Mouse (Mus musculus) embryonic fibroblast, embryonic 13.5 days (primary cell): ENCODE data around the gene Rap2c. TPM values are rescaled to one million over a fixed set of nuclear protein-coding genes. Genes with fewer than 3 reads are reported as not detected.

Source experiments
- H3K27ac ChIP-seq: 2 replicates; pipeline ENCODE4 v1.5.1; 2012; ENCODE audit warnings: low read length, control low read depth, inconsistent platforms; ENCODE audit not compliant: insufficient read depth
- H3K4me1 ChIP-seq: 2 replicates; pipeline ENCODE4 v1.6.1; 2011; ENCODE audit warnings: low read length; ENCODE audit not compliant: control insufficient read depth, insufficient read depth
- H3K4me3 ChIP-seq: 2 replicates; pipeline ENCODE4 v1.5.1; 2011; ENCODE audit warnings: mild to moderate bottlenecking, control low read depth, low read length; ENCODE audit not compliant: insufficient read depth
- CTCF ChIP-seq: IDR thresholded peaks from 2 replicates; pipeline ENCODE4 v1.5.1; 2011; ENCODE audit warnings: mild to moderate bottlenecking, control low read depth, low read length, moderate library complexity, borderline replicate concordance; ENCODE audit not compliant: insufficient read depth
- POLR2A ChIP-seq: IDR thresholded peaks from 2 replicates; pipeline ENCODE4 v1.6.1; 2011; ENCODE audit warnings: low read depth, mild to moderate bottlenecking, control low read depth, low read length, moderate library complexity
- polyA plus RNA-seq: library from polyadenylated mRNA; stranded (reverse); fragments of >200 nt; gene quantifications from 2 replicates; pipeline ENCODE4 v1.2.4, GENCODE M21; 2011; ENCODE audit warnings: low read depth; ENCODE audit not compliant: missing spikeins, insufficient read length

The Rap2c gene
- 46.9 and 50.2 TPM in 2 replicates for polyA plus RNA-seq

- TF ChIP-seq POLR2A (peak; percentile 52), CTCF (no peak)
- peak within 1 kb of the TSS; percentile 97 for H3K27ac ChIP-seq
- H3K4me1 ChIP-seq = peaks cover 4% of the 10 kb centered on the region; the same call in 1 of the 2 replicates
- H3K4me3 ChIP-seq = peak within 1 kb of the TSS; percentile 91
Measured at GRCm38 (mm10) chrX:51017851-51018785, at the start of gene Rap2c. TSS of gene Rap2c (minus strand) at chrX:51018018.

DNA sequence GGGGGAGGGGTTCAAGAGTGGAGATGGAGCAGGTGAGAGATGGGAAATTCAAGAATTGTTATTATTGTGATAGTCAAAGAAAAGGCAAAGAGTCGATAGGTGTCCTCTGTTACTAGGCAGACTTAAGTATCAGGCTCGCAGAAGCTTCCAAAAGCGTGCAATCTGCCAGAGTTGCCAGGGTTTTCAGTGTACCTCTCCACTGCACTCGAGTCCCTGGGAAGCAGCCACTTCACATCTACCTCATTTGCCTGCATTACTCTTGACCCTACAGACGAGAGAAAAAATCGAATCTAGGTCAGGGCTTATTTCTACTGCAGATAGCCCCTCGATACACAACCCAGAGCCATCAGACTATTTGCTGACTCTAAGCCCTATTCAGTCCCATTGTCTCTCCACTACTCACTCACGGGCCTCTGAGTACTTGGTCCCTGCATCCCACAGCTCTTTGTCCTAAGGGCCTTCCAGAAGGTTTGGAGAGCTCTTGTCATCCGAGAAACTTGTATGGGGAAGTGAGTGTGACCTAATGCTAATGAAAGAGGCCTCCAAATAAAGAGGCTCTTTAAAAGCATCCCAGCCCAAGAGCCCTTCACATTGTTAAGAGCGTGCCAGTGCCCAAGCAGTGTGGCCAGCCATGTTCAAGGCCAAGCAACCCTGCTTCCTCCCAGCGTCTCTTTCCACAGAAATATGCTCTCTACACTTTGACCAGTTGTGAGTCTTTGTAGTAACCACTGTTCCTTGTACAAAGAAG, 48.9 kb upstream of the Rap2c start:
- no peaks in the 10 kb centered on the region for H3K4me1 ChIP-seq
- no peak overlapping the region for H3K27ac ChIP-seq
- no peak overlapping the region for H3K4me3 ChIP-seq
- no peak for TF ChIP-seq CTCF
- no peak for TF ChIP-seq POLR2A

- H3K4me3 ChIP-seq = no peak overlapping the region
- no peaks in the 10 kb centered on the region for H3K4me1 ChIP-seq
- TF ChIP-seq CTCF (peak; percentile 38; the same call in 1 of the 2 replicates), POLR2A (no peak)
- H3K27ac ChIP-seq = no peak overlapping the region
Measured at GRCm38 (mm10) chrX:51065773-51066172, 48.0 kb upstream of the Rap2c start.

DNA sequence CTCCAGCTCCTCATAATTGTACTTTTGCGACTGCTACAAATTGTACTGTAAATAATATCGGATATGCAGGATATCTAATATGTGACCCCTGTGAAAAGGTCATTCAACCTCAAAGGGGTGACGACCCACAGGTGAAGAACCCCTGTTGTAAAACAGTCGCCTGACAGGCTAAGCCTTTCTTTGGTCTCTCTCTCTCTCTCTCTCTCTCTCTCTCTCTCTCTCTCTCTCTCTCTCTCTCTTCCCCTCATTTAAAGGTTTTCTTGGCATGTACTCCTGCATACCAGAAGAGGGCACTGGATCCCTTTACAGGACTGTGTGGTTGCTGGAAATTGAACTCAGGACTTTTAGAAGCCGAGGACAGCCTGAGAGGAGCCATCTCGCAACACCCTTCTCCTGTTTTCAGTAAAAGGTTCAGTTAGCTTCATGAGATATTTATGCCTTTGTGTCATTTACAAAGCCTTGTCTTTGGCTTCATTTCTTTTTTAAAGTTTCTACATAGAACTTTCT, 47.4 kb upstream of the Rap2c start:
- TF ChIP-seq CTCF = no peak
- TF ChIP-seq POLR2A = no peak
- no peaks in the 10 kb centered on the region for H3K4me1 ChIP-seq
- no peak overlapping the region for H3K4me3 ChIP-seq
- H3K27ac ChIP-seq = no peak overlapping the region

DNA sequence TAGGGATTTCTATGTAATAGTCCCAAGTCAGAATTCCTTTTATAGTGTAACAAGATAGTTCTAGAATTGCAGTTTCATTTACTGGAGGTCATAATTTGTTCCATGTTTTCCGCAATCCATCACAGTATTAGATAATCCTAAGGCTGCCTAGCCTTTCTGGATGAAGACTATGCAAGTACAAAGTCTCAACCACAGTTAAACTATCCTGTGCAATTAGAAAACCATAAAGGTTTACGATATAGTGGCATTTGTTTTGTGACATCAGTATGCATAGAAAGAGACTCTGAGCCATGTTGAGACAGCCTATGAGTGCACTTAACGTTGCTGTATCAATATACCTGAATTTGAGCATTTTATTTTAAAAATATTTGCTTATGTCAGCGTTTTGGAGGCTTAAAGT, 42.4 kb upstream of the Rap2c start:
- TF ChIP-seq POLR2A = no peak
- no peak for TF ChIP-seq CTCF
- H3K4me3 ChIP-seq = no peak overlapping the region
- no peak overlapping the region for H3K27ac ChIP-seq
- peaks cover 5% of the 10 kb centered on the region for H3K4me1 ChIP-seq

DNA sequence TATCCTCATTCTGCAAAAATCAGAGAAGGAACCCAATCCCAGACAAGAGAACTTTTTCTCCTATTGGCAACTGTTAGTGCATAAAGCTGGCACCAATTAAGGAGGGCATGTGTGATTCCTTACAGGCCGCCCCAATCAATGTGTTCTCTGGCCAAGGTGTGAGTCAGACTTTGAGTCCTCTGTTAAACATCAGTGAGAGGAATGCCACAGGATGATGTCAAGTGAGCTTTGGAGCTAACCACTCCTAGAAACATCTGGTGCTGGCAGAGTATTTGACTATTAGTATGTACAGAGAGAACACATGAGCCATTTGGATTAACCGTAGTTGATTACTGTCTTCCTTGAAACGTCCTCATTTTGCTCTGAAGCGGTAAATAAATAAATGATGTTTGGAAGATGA, 40.9 kb upstream of the Rap2c start:
- no peak overlapping the region for H3K27ac ChIP-seq
- H3K4me3 ChIP-seq = no peak overlapping the region
- TF ChIP-seq POLR2A (no peak), CTCF (no peak)
- H3K4me1 ChIP-seq = peaks cover 5% of the 10 kb centered on the region

- Histone ChIP-seq H3K4me3 (no peak overlapping the region), H3K4me1 (peaks cover 5% of the 10 kb centered on the region), H3K27ac (no peak overlapping the region)
- TF ChIP-seq POLR2A = no peak
- TF ChIP-seq CTCF = no peak
Measured at GRCm38 (mm10) chrX:51058317-51058716, 40.5 kb upstream of the Rap2c start.

DNA sequence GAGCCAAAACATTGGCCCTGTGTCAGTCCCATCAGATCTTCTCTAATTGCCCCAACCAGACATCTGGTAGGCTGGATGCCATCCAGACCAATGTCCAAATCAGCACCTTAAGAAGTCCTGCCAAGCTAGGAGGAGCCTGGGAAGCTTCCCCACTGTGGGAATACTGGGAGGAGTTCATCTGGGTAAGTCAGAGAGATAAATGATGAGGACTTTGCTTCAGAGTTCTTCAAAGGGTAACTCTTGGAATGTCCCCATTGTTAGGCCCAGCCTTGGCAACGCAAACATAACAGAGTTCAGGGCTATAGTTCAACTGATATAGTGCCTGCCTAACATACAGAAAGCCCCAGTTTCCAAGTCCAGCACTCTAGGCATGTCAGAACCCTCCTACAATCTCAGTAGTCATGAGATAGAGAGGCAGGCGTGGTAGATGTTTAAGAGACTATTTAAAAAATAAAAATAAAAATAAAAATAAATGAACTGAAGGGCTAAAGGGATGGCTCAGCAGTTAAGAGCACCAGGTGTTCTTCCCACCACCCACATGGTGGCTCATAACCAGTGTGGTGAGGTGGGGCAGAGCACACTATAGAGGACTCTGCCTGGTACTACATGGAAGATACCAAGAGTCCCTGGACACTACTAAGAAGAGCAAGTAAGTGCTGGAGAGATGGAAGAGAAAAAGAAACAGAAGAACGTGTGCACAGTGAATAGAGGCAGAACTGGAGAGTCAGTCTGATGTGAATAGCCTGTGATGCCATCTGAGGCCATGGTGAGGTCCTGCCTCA, 34.1 kb upstream of the Rap2c start:
- no peak overlapping the region for H3K4me3 ChIP-seq
- no peak overlapping the region for H3K27ac ChIP-seq
- no peak for TF ChIP-seq POLR2A
- TF ChIP-seq CTCF = no peak
- no peaks in the 10 kb centered on the region for H3K4me1 ChIP-seq

GRCm38 (mm10) chrX:51035678-51036209, 17.9 kb upstream of the Rap2c start:
- Histone ChIP-seq H3K27ac (peak overlapping the region; percentile 52), H3K4me3 (no peak overlapping the region), H3K4me1 (no peaks in the 10 kb centered on the region)
- TF ChIP-seq CTCF (no peak), POLR2A (no peak)
